In the genomic region with DNA sequence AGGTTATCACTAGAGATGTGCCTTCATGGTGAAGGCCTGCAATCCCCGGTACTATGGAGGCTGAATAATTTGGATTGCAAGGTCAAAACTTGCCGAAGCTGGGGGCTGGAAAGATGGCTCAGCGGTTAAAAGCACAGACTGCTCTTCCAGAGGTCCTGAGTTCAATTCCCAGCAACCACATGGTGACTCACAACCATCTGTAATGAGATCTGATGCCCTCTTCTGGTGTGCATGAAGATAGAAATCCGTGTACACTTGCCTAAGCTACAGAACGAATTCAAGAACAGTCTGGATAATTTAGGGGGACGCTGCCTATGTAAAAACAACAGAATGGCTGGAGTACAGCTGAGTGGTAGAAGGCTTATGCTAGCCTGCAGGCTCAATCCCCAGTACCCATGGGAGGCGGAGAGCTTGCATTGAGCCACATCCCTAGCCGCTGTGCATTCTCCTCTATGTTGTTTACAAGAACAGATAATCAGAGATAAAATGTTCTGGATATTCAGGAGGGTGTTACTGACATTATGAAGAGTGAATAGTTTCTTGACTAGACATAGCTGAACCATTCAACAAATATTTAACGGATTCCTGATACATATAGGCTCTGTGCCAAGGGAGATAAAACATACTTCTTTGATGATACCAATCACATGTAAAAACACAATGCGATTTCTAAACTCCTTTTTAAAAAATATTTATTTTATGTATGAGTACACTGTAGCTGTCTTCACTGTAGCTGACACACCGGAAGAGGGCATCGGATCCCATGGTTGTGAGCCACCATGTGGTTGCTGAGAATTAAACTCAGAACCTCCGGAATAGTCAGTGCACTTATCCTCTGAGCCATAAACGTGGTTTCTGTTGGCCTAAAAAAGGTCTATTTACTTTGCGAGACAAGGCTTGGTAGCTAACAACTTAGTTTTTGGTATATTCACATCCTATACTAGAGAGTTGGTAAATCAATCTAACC, we compare ENCODE assay signal across 8 mouse cellular contexts. TPM values are rescaled to one million over a fixed set of nuclear protein-coding genes. Genes with fewer than 3 reads are reported as not detected.
A peak's percentile ranks its signal among the peaks of the same experiment; 100 is the strongest.
DNase-seq lines count a peak whose midpoint lies in the region; ATAC-seq and TF ChIP-seq lines count a peak whose summit lies in the region.

No protein-coding gene starts in this region.

- H3K4me1 ChIP-seq in forebrain, embryonic 13.5 days = peaks cover 20% of the 10 kb centered on the region
- H3K4me1 ChIP-seq in intestine, postnatal 0 days (replicated peaks; ENCODE audit: control insufficient read depth, insufficient read depth, low read length) = 0 out of 2 replicates have a peak, but pooled peaks cover 3% of the 10 kb centered on the region
- H3K4me1 ChIP-seq in lung, embryonic 14.5 days (ENCODE audit: insufficient read depth) = peaks cover 7% of the 10 kb centered on the region

- WGBS in forebrain, embryonic 13.5 days = 45% methylated on average over 15 of the region's 15 CpGs
- 34% methylated on average over 15 of the region's 15 CpGs for WGBS in intestine, postnatal 0 days
- 37% methylated on average over 15 of the region's 15 CpGs for WGBS in lung, embryonic 14.5 days

- H3K4me2 ChIP-seq in forebrain, embryonic 13.5 days = peak overlapping the region; percentile 64
- peak overlapping the region; percentile 69 for H3K4me2 ChIP-seq in intestine, postnatal 0 days (replicated peaks; ENCODE audit: low read depth)
- peak overlapping the region; percentile 58 for H3K4me2 ChIP-seq in lung, embryonic 14.5 days

- H3K4me3 ChIP-seq in forebrain, embryonic 13.5 days = peak overlapping the region; percentile 93
- H3K4me3 ChIP-seq in intestine, postnatal 0 days (ENCODE audit: low read depth, low read length) = peak overlapping the region; percentile 98
- H3K4me3 ChIP-seq in lung, embryonic 14.5 days (ENCODE audit: low read depth, low read length) = peak overlapping the region; percentile 96

- TF ChIP-seq POLR2A in brain, embryonic 14.5 days (IDR thresholded peaks at IDR 0.05; ENCODE audit: borderline replicate concordance, extremely low read depth, insufficient read depth, insufficient read length, poor library complexity, severe bottlenecking) = no peak

- peak overlapping the region; percentile 58 for H3K9ac ChIP-seq in forebrain, embryonic 13.5 days
- peak overlapping the region; percentile 35; the same call in 1 of the 2 replicates for H3K9ac ChIP-seq in intestine, postnatal 0 days (ENCODE audit: low read depth, low read length)
- H3K9ac ChIP-seq in lung, embryonic 14.5 days = peak overlapping the region; percentile 46

- H3K27me3 ChIP-seq in forebrain, embryonic 13.5 days = no peaks in the 10 kb centered on the region
- H3K27me3 ChIP-seq in intestine, postnatal 0 days (replicated peaks; ENCODE audit: control insufficient read depth, insufficient read depth, low read length) = no peaks in the 10 kb centered on the region
- no peaks in the 10 kb centered on the region for H3K27me3 ChIP-seq in lung, embryonic 14.5 days (ENCODE audit: insufficient read depth, low read length)
- no peaks in the 10 kb centered on the region for H3K27me3 ChIP-seq in splenic B cell, adult 2 months (ENCODE audit: control insufficient read depth, insufficient read depth, low read length, poor library complexity, severe bottlenecking)

- H3K9me3 ChIP-seq in forebrain, embryonic 13.5 days (replicated peaks) = no peaks in the 10 kb centered on the region
- H3K9me3 ChIP-seq in intestine, postnatal 0 days (ENCODE audit: control insufficient read depth) = no peaks in the 10 kb centered on the region
- H3K9me3 ChIP-seq in lung, embryonic 14.5 days (ENCODE audit: low read depth, low read length) = no peaks in the 10 kb centered on the region

- peak overlapping the region; percentile 80 for H3K27ac ChIP-seq in forebrain, embryonic 13.5 days
- H3K27ac ChIP-seq in intestine, postnatal 0 days (ENCODE audit: low read depth, low read length) = peak overlapping the region; percentile 81
- peak overlapping the region; percentile 99 for H3K27ac ChIP-seq in lung, embryonic 14.5 days (ENCODE audit: low read depth)

- peak; percentile 30; the same call in 1 of the 2 replicates for TF ChIP-seq CTCF in brain, embryonic 14.5 days (IDR thresholded peaks at IDR 0.05; ENCODE audit: borderline replicate concordance, extremely low read depth, insufficient read depth, insufficient read length)
- TF ChIP-seq CTCF in intestine, postnatal 0 days (IDR thresholded peaks at IDR 0.05; ENCODE audit: low read depth) = peak; percentile 64
- TF ChIP-seq CTCF in lung, embryonic 14.5 days (IDR thresholded peaks at IDR 0.05; ENCODE audit: low read depth) = peak; percentile 52

- peaks cover 15% of the 10 kb centered on the region for H3K36me3 ChIP-seq in forebrain, embryonic 13.5 days (ENCODE audit: poor library complexity, severe bottlenecking)
- no peaks in the 10 kb centered on the region for H3K36me3 ChIP-seq in intestine, postnatal 0 days (ENCODE audit: control insufficient read depth, insufficient read depth)
- H3K36me3 ChIP-seq in lung, embryonic 14.5 days (ENCODE audit: insufficient read depth) = peaks cover 3% of the 10 kb centered on the region; the same call in 1 of the 2 replicates
- peaks cover 5% of the 10 kb centered on the region; the same call in 1 of the 2 replicates for H3K36me3 ChIP-seq in splenic B cell, adult 2 months (ENCODE audit: control insufficient read depth, insufficient read depth, low read length, poor library complexity, severe bottlenecking)

- peak; percentile 47 for DNase-seq in right cerebral cortex, adult 18-20 months
- no peak for DNase-seq in right cerebral cortex, postnatal 36 days (ENCODE audit: low spot score in 2 of 2)
- DNase-seq in brain, embryonic 14.5 days (ENCODE audit: low read depth) = peak; percentile 70
- peak; percentile 73 for DNase-seq in lung, embryonic 14.5 days
- DNase-seq in splenic B cell, adult 2 months (ENCODE audit: low read depth, low spot score) = peak; percentile 50
- DNase-seq in ovary, postnatal 10 days (ENCODE audit: low spot score) = no peak

- ATAC-seq in forebrain, embryonic 13.5 days = peak; percentile 52
- ATAC-seq in intestine, postnatal 0 days = peak; percentile 9; the same call in 1 of the 2 replicates
- ATAC-seq in lung, embryonic 14.5 days (ENCODE audit: insufficient read depth) = peak; percentile 57

RNA-seq across cellular contexts. Expression of a gene that starts 1.0 kb away (rescaled TPM):
- polyA plus RNA-seq in brain, embryonic 14.5 days (2012; rRNA removed) = 9.5 and 13.1 TPM in 2 replicates
- polyA plus RNA-seq in forebrain, embryonic 13.5 days (2015; fragmentation: Nextera tagmentation; extraction: Ambion mirVana) = 17.0 and 18.1 TPM in 2 replicates
- polyA plus RNA-seq in intestine, postnatal 0 days (2015; fragmentation: Nextera tagmentation; extraction: Ambion mirVana) = 8.3 and 10.3 TPM in 2 replicates
- polyA plus RNA-seq in lung, embryonic 14.5 days (2014; fragmentation: Nextera tagmentation; extraction: Ambion mirVana) = 18.7 and 21.0 TPM in 2 replicates

Comparison
In these comparisons a context has a peak if more than half of its experiments do, and no peak if none do; other contexts are left out.
1. DNase-seq: peak in right cerebral cortex, adult 18-20 months (single experiment), brain, embryonic 14.5 days (single experiment), lung, embryonic 14.5 days (single experiment) and splenic B cell, adult 2 months (single experiment); none in right cerebral cortex, postnatal 36 days (0 of 2) and ovary, postnatal 10 days (single experiment).
2. Peak in every context shown above with its lines, with median percentiles within 50 percentile points of each other: CTCF ChIP-seq, ATAC-seq, H3K27ac ChIP-seq, H3K4me2 ChIP-seq, H3K4me3 ChIP-seq and H3K9ac ChIP-seq.